ENCODE assay signal across 8 mouse cellular contexts in the genomic region with DNA sequence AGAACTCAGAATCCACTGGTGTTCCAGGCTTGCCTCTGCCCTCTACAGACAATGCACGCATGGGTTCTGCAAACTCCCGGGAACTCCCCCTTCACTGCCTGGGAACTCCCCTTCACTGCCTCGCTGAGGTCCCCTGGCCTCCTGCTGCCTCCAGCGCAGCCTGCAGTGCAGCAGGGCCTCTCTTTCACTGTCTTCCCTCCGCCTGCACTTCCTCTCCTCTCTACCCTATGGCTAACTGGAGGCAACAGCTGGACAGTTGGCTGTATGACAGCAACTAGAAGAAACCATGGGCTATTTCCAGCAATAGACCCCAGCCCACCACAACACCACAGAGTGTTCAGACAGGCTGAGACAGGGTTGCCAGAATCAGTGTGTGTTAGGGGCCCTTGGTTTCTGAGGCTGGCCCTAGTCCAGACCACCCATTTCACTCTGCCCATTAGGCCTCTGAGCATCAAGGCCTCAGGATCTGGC. TPM values are rescaled to one million over a fixed set of nuclear protein-coding genes. Genes with fewer than 3 reads are reported as not detected.
DNase-seq lines count a peak whose midpoint lies in the region; ATAC-seq and TF ChIP-seq lines count a peak whose summit lies in the region.

No protein-coding gene starts in this region.

- WGBS in forebrain, embryonic 10.5 days = 18% methylated on average over 5 of the region's 5 CpGs
- WGBS in forebrain, embryonic 11.5 days = 20% methylated on average over 5 of the region's 5 CpGs
- WGBS in hindbrain, embryonic 16.5 days = 11% methylated on average over 5 of the region's 5 CpGs
- 12% methylated on average over 5 of the region's 5 CpGs for WGBS in liver, postnatal 0 days (ENCODE audit: insufficient replicate concordance)

- H3K27ac ChIP-seq in forebrain, embryonic 10.5 days = peak overlapping the region; percentile 71
- no peak overlapping the region for H3K27ac ChIP-seq in forebrain, embryonic 11.5 days (ENCODE audit: low read depth, low read length)
- peak overlapping the region; percentile 77 for H3K27ac ChIP-seq in embryonic fibroblast, embryonic 13.5 days (ENCODE audit: insufficient read depth, low read length)
- peak overlapping the region; percentile 68 for H3K27ac ChIP-seq in hindbrain, embryonic 16.5 days (ENCODE audit: low read depth, low read length)
- H3K27ac ChIP-seq in liver, postnatal 0 days (ENCODE audit: low read depth) = peak overlapping the region; percentile 98

- H3K4me2 ChIP-seq in forebrain, embryonic 11.5 days (ENCODE audit: low read depth, low read length, severe bottlenecking) = no peak overlapping the region
- H3K4me2 ChIP-seq in hindbrain, embryonic 16.5 days (ENCODE audit: low read length) = no peak overlapping the region
- peak overlapping the region; percentile 78 for H3K4me2 ChIP-seq in liver, postnatal 0 days (ENCODE audit: low read depth, low read length)

- TF ChIP-seq CTCF in embryonic fibroblast, embryonic 13.5 days (IDR thresholded peaks at IDR 0.05; ENCODE audit: borderline replicate concordance, insufficient read depth, low read length) = no peak
- peak; percentile 13; the same call in 1 of the 2 replicates for TF ChIP-seq CTCF in liver, postnatal 0 days (IDR thresholded peaks at IDR 0.05; ENCODE audit: low read depth)

- TF ChIP-seq EP300 in liver, postnatal 0 days (IDR thresholded peaks at IDR 0.05; ENCODE audit: low read depth) = no peak

- H3K9ac ChIP-seq in forebrain, embryonic 11.5 days (ENCODE audit: low read length) = no peak overlapping the region
- H3K9ac ChIP-seq in hindbrain, embryonic 16.5 days (ENCODE audit: low read depth, low read length) = no peak overlapping the region
- H3K9ac ChIP-seq in liver, postnatal 0 days (replicated peaks) = peak overlapping the region; percentile 21

- no peaks in the 10 kb centered on the region for H3K9me3 ChIP-seq in forebrain, embryonic 10.5 days
- H3K9me3 ChIP-seq in forebrain, embryonic 11.5 days (ENCODE audit: control insufficient read depth, low read length) = no peaks in the 10 kb centered on the region
- H3K9me3 ChIP-seq in hindbrain, embryonic 16.5 days (ENCODE audit: control insufficient read depth, low read length) = no peaks in the 10 kb centered on the region
- no peaks in the 10 kb centered on the region for H3K9me3 ChIP-seq in liver, postnatal 0 days (ENCODE audit: low read length)

- peaks cover 20% of the 10 kb centered on the region for H3K4me1 ChIP-seq in forebrain, embryonic 10.5 days
- no peaks in the 10 kb centered on the region; the same call in 1 of the 2 replicates for H3K4me1 ChIP-seq in forebrain, embryonic 11.5 days (replicated peaks; ENCODE audit: control insufficient read depth, insufficient read depth, low read length)
- peaks cover 27% of the 10 kb centered on the region for H3K4me1 ChIP-seq in embryonic fibroblast, embryonic 13.5 days (ENCODE audit: control insufficient read depth, insufficient read depth, low read length)
- H3K4me1 ChIP-seq in hindbrain, embryonic 16.5 days (ENCODE audit: control insufficient read depth, insufficient read depth, low read depth, low read length) = peaks cover 12% of the 10 kb centered on the region
- H3K4me1 ChIP-seq in liver, postnatal 0 days (ENCODE audit: insufficient read depth) = peaks cover 80% of the 10 kb centered on the region

- no peak for ATAC-seq in forebrain, embryonic 11.5 days (replicated peaks; ENCODE audit: low FRiP score)
- peak; percentile 83 for ATAC-seq in hindbrain, embryonic 16.5 days
- ATAC-seq in liver, postnatal 0 days = no peak

- H3K4me3 ChIP-seq in forebrain, embryonic 10.5 days = no peak overlapping the region
- no peak overlapping the region for H3K4me3 ChIP-seq in forebrain, embryonic 11.5 days (ENCODE audit: low read depth, low read length)
- no peak overlapping the region for H3K4me3 ChIP-seq in embryonic fibroblast, embryonic 13.5 days (ENCODE audit: insufficient read depth, low read length)
- H3K4me3 ChIP-seq in hindbrain, embryonic 16.5 days (ENCODE audit: low read length) = no peak overlapping the region
- H3K4me3 ChIP-seq in liver, postnatal 0 days (ENCODE audit: low read depth, low read length) = no peak overlapping the region

- H3K27me3 ChIP-seq in forebrain, embryonic 10.5 days (ENCODE audit: poor library complexity, severe bottlenecking) = no peaks in the 10 kb centered on the region
- H3K27me3 ChIP-seq in forebrain, embryonic 11.5 days (ENCODE audit: control insufficient read depth, insufficient read depth, low read length) = no peaks in the 10 kb centered on the region
- no peaks in the 10 kb centered on the region for H3K27me3 ChIP-seq in hindbrain, embryonic 16.5 days (replicated peaks; ENCODE audit: control insufficient read depth, insufficient read depth, low read length)
- H3K27me3 ChIP-seq in liver, postnatal 0 days (ENCODE audit: insufficient read depth, low read length) = no peaks in the 10 kb centered on the region

- DNase-seq in forebrain, embryonic 10.5 days (ENCODE audit: extremely low spot score, low spot score) = no peak
- DNase-seq in forebrain, embryonic 11.5 days (ENCODE audit: low spot score) = no peak
- DNase-seq in B cell, adult 2 months = peak; percentile 77 to 81
- no peak for DNase-seq in liver, postnatal 0 days
- DNase-seq in retina, embryonic 14.5 days (ENCODE audit: low spot score) = peak; percentile 36
- DNase-seq in cerebellum, adult 9-10 months = no peak

- H3K36me3 ChIP-seq in forebrain, embryonic 10.5 days (replicated peaks) = 0 out of 2 replicates have a peak, but pooled peaks cover 7% of the 10 kb centered on the region
- no peaks in the 10 kb centered on the region for H3K36me3 ChIP-seq in forebrain, embryonic 11.5 days (ENCODE audit: control insufficient read depth, insufficient read depth, low read length)
- no peaks in the 10 kb centered on the region for H3K36me3 ChIP-seq in hindbrain, embryonic 16.5 days (ENCODE audit: control insufficient read depth, insufficient read depth, low read length)
- H3K36me3 ChIP-seq in liver, postnatal 0 days (replicated peaks; ENCODE audit: insufficient read depth, low read length) = peaks cover 41% of the 10 kb centered on the region

- no peak for TF ChIP-seq POLR2A in embryonic fibroblast, embryonic 13.5 days (IDR thresholded peaks at IDR 0.05; ENCODE audit: low read depth, low read length)

RNA-seq across cellular contexts. Expression of a gene that starts 9.5 kb away (rescaled TPM):
- 20.1 TPM in 2 replicates for polyA plus RNA-seq in forebrain, embryonic 10.5 days (2016; fragmentation: Nextera tagmentation; extraction: Ambion mirVana)
- polyA plus RNA-seq in forebrain, embryonic 11.5 days (2014; fragmentation: Nextera tagmentation; extraction: Ambion mirVana) = 19.3 and 20.3 TPM in 2 replicates
- 103 and 119 TPM in 2 replicates for polyA plus RNA-seq in embryonic fibroblast, embryonic 13.5 days (2011; ENCODE audit: insufficient read length, low read depth, missing spikeins)
- polyA plus RNA-seq in hindbrain, embryonic 16.5 days (2015; fragmentation: Nextera tagmentation; extraction: Ambion mirVana) = 6.6 and 9.3 TPM in 2 replicates
- polyA plus RNA-seq in liver, postnatal 0 days (2015; fragmentation: Nextera tagmentation; extraction: Ambion mirVana) = 26.4 and 30.2 TPM in 2 replicates

Comparison
In these comparisons a context has a peak if more than half of its experiments do, and no peak if none do; other contexts are left out.
1. DNase-seq: peak in B cell, adult 2 months (2 of 2) and retina, embryonic 14.5 days (single experiment); none in forebrain, embryonic 10.5 days (single experiment), forebrain, embryonic 11.5 days (single experiment), liver, postnatal 0 days (single experiment) and cerebellum, adult 9-10 months (single experiment).